Mouse (Mus musculus) brain, embryonic 14.5 days (tissue): ENCODE measurements around the gene Stx1a.

Experiments used
- CTCF ChIP-seq: fragments of 200-500 bp; IDR thresholded peaks from 2 replicates; pipeline ENCODE4 v1.5.1; 2012; ENCODE audit warnings: inconsistent platforms, mild to moderate bottlenecking, moderate library complexity, borderline replicate concordance; ENCODE audit not compliant: insufficient read depth, insufficient read length; ENCODE audit errors: extremely low read depth
- POLR2A ChIP-seq: fragments of 200-500 bp; IDR thresholded peaks from 2 replicates; pipeline ENCODE4 v1.6.1; 2012; ENCODE audit warnings: mild to moderate bottlenecking, inconsistent platforms, borderline replicate concordance; ENCODE audit not compliant: poor library complexity, insufficient read depth, insufficient read length, severe bottlenecking; ENCODE audit errors: extremely low read depth

- no peak for TF ChIP-seq CTCF
- peak; percentile 58; the same call in 1 of the 2 replicates for TF ChIP-seq POLR2A
These were observed at the start of gene Stx1a for GRCm38 (mm10) chr5:135023344-135024173.
